Mouse (Mus musculus) lung, adult 2 months (tissue): ENCODE measurements around the gene Brwd1. TPM values are rescaled to one million over a fixed set of nuclear protein-coding genes. Genes with fewer than 3 reads are reported as not detected.
"Not testable (repeated sequence)": the region's sequence is repeated elsewhere in the genome, so short reads cannot be mapped to it uniquely, and the experiment has no call there.

Experiments
- DNase-seq: peaks from one replicate; pipeline ENCODE4 v3.0.0; 2022
- H3K4me1 ChIP-seq: fragments of 200-500 bp; 2 replicates; pipeline ENCODE4 v1.6.1; 2011; ENCODE audit warnings: low read length; ENCODE audit not compliant: control insufficient read depth, insufficient read depth
- H3K4me3 ChIP-seq: fragments of 200-500 bp; replicated peaks from 2 replicates; pipeline ENCODE3; 2011; ENCODE audit warnings: low read depth, mild to moderate bottlenecking, control low read depth, low read length; ENCODE audit errors: extremely low read depth
- CTCF ChIP-seq: fragments of 200-500 bp; IDR thresholded peaks from 2 replicates; pipeline ENCODE4 v1.5.1; 2011; ENCODE audit warnings: mild to moderate bottlenecking, low read length, control low read depth; ENCODE audit not compliant: insufficient read depth
- POLR2A ChIP-seq: fragments of 200-500 bp; IDR thresholded peaks from 2 replicates; pipeline ENCODE4 v1.6.1; 2011; ENCODE audit warnings: low read depth, mild to moderate bottlenecking, control low read depth, low read length, borderline replicate concordance; ENCODE audit errors: extremely low read depth
- WGBS: fragments of 180-500 bp; shearing (Covaris S2); methylation state at CpG from one replicate; pipeline ENCODE4 v1.1.7; 2018; 5-methylcytosine and 5-hydroxymethylcytosine counted together
- polyA plus RNA-seq: library from polyadenylated mRNA; depleted of rRNA; stranded (reverse); fragments of >200 nt; gene quantifications from 2 replicates; pipeline ENCODE4 v1.2.3, GENCODE M21; 2012

The Brwd1 gene
- polyA plus RNA-seq, 1 experiment = 27.4 TPM

GRCm38 (mm10) chr16:95996156-95996555 is 86.2 kb downstream of the Brwd1 start:
- WGBS = 70% methylated on average over 7 of the region's 7 CpGs
- TF ChIP-seq POLR2A = no peak
- no peak for TF ChIP-seq CTCF
- Histone ChIP-seq H3K4me3 (no peak overlapping the region), H3K4me1 (0 out of 2 replicates have a peak, but pooled peaks cover 2% of the 10 kb centered on the region)
- no peak for DNase-seq

- H3K4me1 ChIP-seq, DNase-seq, H3K4me3 ChIP-seq: not testable (repeated sequence)
- 79% methylated on average over 4 of the region's 4 CpGs for WGBS
These were observed 87.8 kb downstream of the Brwd1 start for GRCm38 (mm10) chr16:95994576-95994975.

GRCm38 (mm10) chr16:95992596-95992995 is 89.7 kb downstream of the Brwd1 start:
- Histone ChIP-seq H3K4me1 (peaks cover 2% of the 10 kb centered on the region; the same call in 1 of the 2 replicates), H3K4me3 (no peak overlapping the region)
- DNase-seq = no peak
- TF ChIP-seq CTCF = no peak
- TF ChIP-seq POLR2A = no peak
- WGBS = 52% methylated on average over 5 of the region's 5 CpGs

- DNase-seq = no peak
- WGBS = 8% methylated on average over 10 of the region's 10 CpGs
These were observed 91.0 kb downstream of the Brwd1 start for GRCm38 (mm10) chr16:95991122-95991900.

GRCm38 (mm10) chr16:95990462-95991121 is 91.7 kb downstream of the Brwd1 start, which contains the start of gene Psmg1:
Psmg1 (minus strand) TSS chr16:95990960.
- peak; percentile 97 for DNase-seq
- Histone ChIP-seq H3K4me3 (peak within 1 kb of the TSS; percentile 92), H3K4me1 (peaks cover 2% of the 10 kb centered on the region; the same call in 1 of the 2 replicates)
- whole genome bisulfite sequencing = under 1% methylated on average over 60 of the region's 62 CpGs
- TF ChIP-seq POLR2A = peak; percentile 96
- no peak for TF ChIP-seq CTCF

More at GRCm38 (mm10) chr16:95991122-95991900, 91.0 kb downstream of the Brwd1 start:
- Histone ChIP-seq H3K4me3 (peak overlapping the region; percentile 92), H3K4me1 (peaks cover 2% of the 10 kb centered on the region; the same call in 1 of the 2 replicates)
- TF ChIP-seq POLR2A (no peak), CTCF (no peak)

GRCm38 (mm10) chr16:95984911-95985310 is 97.4 kb downstream of the Brwd1 start:
- no peak overlapping the region for H3K4me3 ChIP-seq
- WGBS = 78% methylated on average over 5 of the region's 5 CpGs
- no peaks in the 10 kb centered on the region; the same call in 1 of the 2 replicates for H3K4me1 ChIP-seq
- TF ChIP-seq POLR2A = no peak
- no peak for TF ChIP-seq CTCF
- no peak for DNase-seq

GRCm38 (mm10) chr16:95983601-95984000 is 98.7 kb downstream of the Brwd1 start:
- TF ChIP-seq CTCF (peak; percentile 34), POLR2A (no peak)
- Histone ChIP-seq H3K4me3 (no peak overlapping the region), H3K4me1 (no peaks in the 10 kb centered on the region)
- 74% methylated on average over 7 of the region's 7 CpGs for WGBS
- no peak for DNase-seq

GRCm38 (mm10) chr16:95970841-95971240 is 111.5 kb downstream of the Brwd1 start:
- H3K4me3 ChIP-seq = no peak overlapping the region
- no peak for DNase-seq
- WGBS = 84% methylated on average over 2 of the region's 2 CpGs
- H3K4me1 ChIP-seq = no peaks in the 10 kb centered on the region
- TF ChIP-seq POLR2A = no peak
- no peak for TF ChIP-seq CTCF

GRCm38 (mm10) chr16:95967455-95967854 is 114.9 kb downstream of the Brwd1 start:
- WGBS = 38% methylated on average over 11 of the region's 11 CpGs
- Histone ChIP-seq H3K4me3 (no peak overlapping the region), H3K4me1 (no peaks in the 10 kb centered on the region)
- no peak for DNase-seq
- TF ChIP-seq POLR2A (no peak), CTCF (no peak)
